Mouse (Mus musculus) MEL (cell line): Measurements from ENCODE around the gene Ifitm3.

Source experiments
- CTCF ChIP-seq, 3 experiments: IDR thresholded peaks in 2 of 3; conservative IDR thresholded peaks in 1 of 3; 2 replicates each; pipeline ENCODE4 v1.5.1; 2011 to 2012; ENCODE audit warnings: low read length in 3 of 3, low read depth in 2 of 3, mild to moderate bottlenecking in 2 of 3, improper control_type of control experiment in 1 of 3, inconsistent platforms in 1 of 3, mixed read lengths in 1 of 3, moderate library complexity in 1 of 3; ENCODE audit not compliant: control insufficient read depth in 1 of 3, insufficient read depth in 1 of 3, poor library complexity in 1 of 3, severe bottlenecking in 1 of 3
- GATA1 ChIP-seq: IDR thresholded peaks from 2 replicates; pipeline ENCODE4 v1.6.1; 2011; ENCODE audit warnings: low read depth, low read length, improper control_type of control experiment
- HCFC1 ChIP-seq: IDR thresholded peaks from 2 replicates; pipeline ENCODE4 v1.6.1; 2012; ENCODE audit warnings: low read depth, mild to moderate bottlenecking, inconsistent platforms, low read length, improper control_type of control experiment, moderate library complexity
- JUND ChIP-seq: IDR thresholded peaks from 2 replicates; pipeline ENCODE4 v1.6.1; 2011; ENCODE audit warnings: low read depth, mild to moderate bottlenecking, improper control_type of control experiment, low read length
- MAX ChIP-seq: IDR thresholded peaks from 2 replicates; pipeline ENCODE4 v1.6.1; 2011; ENCODE audit warnings: low read length, improper control_type of control experiment
- MEF2A ChIP-seq: IDR thresholded peaks from 2 replicates; pipeline ENCODE4 v1.6.1; 2014; ENCODE audit warnings: low read depth, mild to moderate bottlenecking, inconsistent platforms, low read length, improper control_type of control experiment; ENCODE audit not compliant: poor library complexity, insufficient replicate concordance, severe bottlenecking; ENCODE audit errors: extremely low read depth
- NELFE ChIP-seq: IDR thresholded peaks from 2 replicates; pipeline ENCODE4 v1.6.1; 2011; ENCODE audit warnings: low read depth, low read length, improper control_type of control experiment
- POLR2A ChIP-seq, 2 experiments: IDR thresholded peaks; 2 replicates each; pipeline ENCODE4 v1.6.1; 2011 to 2012; ENCODE audit warnings: low read length in 2 of 2, mild to moderate bottlenecking in 2 of 2, control low read depth in 1 of 2, improper control_type of control experiment in 1 of 2, low read depth in 1 of 2, moderate library complexity in 1 of 2; ENCODE audit not compliant: control insufficient read depth in 1 of 2, insufficient read depth in 1 of 2, poor library complexity in 1 of 2
- RAD21 ChIP-seq: IDR thresholded peaks from 2 replicates; pipeline ENCODE4 v1.6.1; 2011; ENCODE audit warnings: mild to moderate bottlenecking, low read depth, low read length, improper control_type of control experiment
- SIN3A ChIP-seq: IDR thresholded peaks from 2 replicates; pipeline ENCODE4 v1.6.1; 2012; ENCODE audit warnings: low read length, improper control_type of control experiment, inconsistent platforms
- SMC3 ChIP-seq: IDR thresholded peaks from 2 replicates; pipeline ENCODE4 v1.6.1; 2011; ENCODE audit warnings: low read depth, low read length, improper control_type of control experiment
- UBTF ChIP-seq: IDR thresholded peaks from 2 replicates; pipeline ENCODE4 v1.6.1; 2012; ENCODE audit warnings: low read depth, mild to moderate bottlenecking, inconsistent platforms, low read length, improper control_type of control experiment, moderate library complexity, borderline replicate concordance; ENCODE audit not compliant: insufficient read depth
- ZKSCAN1 ChIP-seq: IDR thresholded peaks from 2 replicates; pipeline ENCODE4 v1.6.1; 2012; ENCODE audit warnings: low read depth, mild to moderate bottlenecking, inconsistent platforms, low read length, improper control_type of control experiment, moderate library complexity

DNA sequence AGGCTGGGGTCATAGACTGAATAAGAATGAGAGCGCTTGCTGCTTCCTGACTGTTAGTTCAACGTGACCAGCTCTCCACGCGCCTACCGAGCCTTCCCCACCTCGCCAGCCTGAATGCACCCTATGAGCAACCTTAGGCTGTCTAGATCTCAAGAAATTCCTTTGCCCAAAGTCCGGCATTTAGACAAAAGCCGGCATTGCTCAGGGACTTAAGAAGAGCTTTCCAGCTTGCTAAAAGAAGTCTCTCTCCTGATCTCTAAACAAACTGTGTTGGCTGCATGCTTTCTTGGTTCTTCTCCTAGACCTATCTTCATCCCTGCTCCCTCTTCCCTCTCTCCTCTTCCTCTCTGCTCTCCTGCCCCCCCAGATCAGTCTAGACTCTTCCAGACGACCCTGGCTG is 35.6 kb downstream of the Ifitm3 start:
- no peak for TF ChIP-seq POLR2A (IDR thresholded peaks at IDR 0.05; ENCODE audit: control insufficient read depth in 1 of 2, insufficient read depth in 1 of 2, low read depth in 1 of 2, low read length in 2 of 2, poor library complexity in 1 of 2)
- TF ChIP-seq HCFC1: no peak
- no peak for TF ChIP-seq ZKSCAN1
- TF ChIP-seq UBTF: no peak
- no peak for TF ChIP-seq MAX
- TF ChIP-seq SIN3A: no peak
- no peak for TF ChIP-seq SMC3
- TF ChIP-seq GATA1: no peak
- no peak for TF ChIP-seq NELFE
- TF ChIP-seq MEF2A: no peak
- TF ChIP-seq CTCF (IDR thresholded peaks at IDR 0.05 in 2 of 3, conservative IDR thresholded peaks at IDR 0.05 in 1 of 3; ENCODE audit: control insufficient read depth in 1 of 3, insufficient read depth in 1 of 3, low read depth in 2 of 3, low read length in 3 of 3, poor library complexity in 1 of 3, severe bottlenecking in 1 of 3): no peak
- TF ChIP-seq RAD21: no peak
- no peak for TF ChIP-seq JUND
